ENCODE assay signal across 14 mouse cellular contexts in the genomic region with DNA sequence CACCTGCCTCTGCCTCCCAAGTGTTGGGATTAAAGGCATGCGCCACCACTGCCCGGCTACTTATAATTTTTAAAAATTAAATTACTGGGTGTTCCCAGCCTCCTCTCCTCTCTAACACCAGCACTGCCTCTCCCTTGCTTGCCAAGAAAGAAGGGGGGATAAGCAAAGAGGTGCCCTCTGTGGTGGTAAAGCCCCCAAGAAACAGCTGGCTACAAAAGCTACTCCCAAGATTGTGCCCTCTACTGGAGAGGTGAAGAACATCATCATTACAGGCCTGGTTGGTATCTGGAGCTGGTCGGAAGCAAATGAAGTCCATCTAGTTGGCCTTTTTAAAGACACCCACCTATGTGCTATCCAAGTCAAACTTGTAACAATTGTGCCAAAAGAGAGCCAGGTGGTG. TPM values are rescaled to one million over a fixed set of nuclear protein-coding genes. Genes with fewer than 3 reads are reported as not detected.
DNase-seq lines count a peak whose midpoint lies in the region; ATAC-seq and TF ChIP-seq lines count a peak whose summit lies in the region.
"Had no signal": no experiment of that assay in that cellular context is flagged by ENCODE, and none has a peak within 500 bp of the region (broad histone marks: within the 10 kb centered on the region; RNA-seq: fewer than 3 reads in every experiment).

No protein-coding gene starts in this region.

- H3K9me3 ChIP-seq in liver, embryonic 14.5 days (ENCODE audit: control insufficient read depth, low read length) = no peaks in the 10 kb centered on the region
- no peaks in the 10 kb centered on the region for H3K9me3 ChIP-seq in liver, embryonic 12.5 days (replicated peaks)
- no peaks in the 10 kb centered on the region for H3K9me3 ChIP-seq in hindbrain, embryonic 16.5 days (ENCODE audit: control insufficient read depth, low read length)
- H3K9me3 ChIP-seq: embryonic facial prominence, embryonic 13.5 days; forebrain, embryonic 15.5 days; heart, embryonic 10.5 days had no signal

- peaks cover 0 to 11% of the 10 kb centered on the region in 2 experiments; a peak in 2 of 4 replicates for H3K4me1 ChIP-seq in liver, embryonic 14.5 days (replicated peaks; ENCODE audit: control insufficient read depth in 2 of 2, insufficient read depth in 2 of 2, low read length in 1 of 2)
- peaks cover 51% of the 10 kb centered on the region for H3K4me1 ChIP-seq in liver, embryonic 12.5 days
- peaks cover 9% of the 10 kb centered on the region for H3K4me1 ChIP-seq in bone marrow, adult 2 months (ENCODE audit: control insufficient read depth, insufficient read depth, low read length)
- peaks cover 21% of the 10 kb centered on the region for H3K4me1 ChIP-seq in hindbrain, embryonic 16.5 days (ENCODE audit: control insufficient read depth, insufficient read depth, low read depth, low read length)

- peak; percentile 59 for DNase-seq in gastrocnemius, adult 18-20 months (ENCODE audit: low spot score)
- DNase-seq in gastrocnemius, postnatal 25 days = no peak
- DNase-seq in liver, embryonic 14.5 days (ENCODE audit: low read depth in 3 of 3, low spot score in 3 of 3) = no peak
- DNase-seq in B cell, adult 2 months = peak; percentile 45 to 51
- no peak for DNase-seq in Muller cell, postnatal 12 days (ENCODE audit: inconsistent ontology term)
- DNase-seq: adrenal gland, adult 8-10 months; layer of hippocampus, adult 9-11 months had no signal

- no peak overlapping the region for H3K4me3 ChIP-seq in liver, embryonic 14.5 days (ENCODE audit: insufficient read depth in 1 of 2, low read depth in 2 of 2, low read length in 2 of 2)
- H3K4me3 ChIP-seq in liver, embryonic 12.5 days = no peak overlapping the region
- no peak overlapping the region for H3K4me3 ChIP-seq in bone marrow, adult 2 months (replicated peaks; ENCODE audit: control insufficient read depth, low read depth, low read length)
- H3K4me3 ChIP-seq in hindbrain, embryonic 16.5 days (ENCODE audit: low read length) = no peak overlapping the region
- H3K4me3 ChIP-seq: embryonic facial prominence, embryonic 13.5 days; forebrain, embryonic 15.5 days; heart, embryonic 10.5 days had no signal

- no peaks in the 10 kb centered on the region for H3K36me3 ChIP-seq in liver, embryonic 14.5 days (replicated peaks; ENCODE audit: control insufficient read depth, insufficient read depth, low read depth)
- H3K36me3 ChIP-seq in liver, embryonic 12.5 days = no peaks in the 10 kb centered on the region
- H3K36me3 ChIP-seq in hindbrain, embryonic 16.5 days (ENCODE audit: control insufficient read depth, insufficient read depth, low read length) = no peaks in the 10 kb centered on the region
- H3K36me3 ChIP-seq: embryonic facial prominence, embryonic 13.5 days; forebrain, embryonic 15.5 days; heart, embryonic 10.5 days had no signal

- no peak for TF ChIP-seq POLR2A in bone marrow, adult 2 months (IDR thresholded peaks at IDR 0.05; ENCODE audit: borderline replicate concordance, control insufficient read depth, low read depth, low read length)

- TF ChIP-seq EP300 in liver, embryonic 14.5 days (IDR thresholded peaks at IDR 0.05; ENCODE audit: low read depth) = no peak

- WGBS in liver, embryonic 14.5 days (ENCODE audit: insufficient replicate concordance) = 65% methylated on average over 3 of the region's 3 CpGs
- 72% methylated on average over 3 of the region's 3 CpGs for WGBS in liver, embryonic 12.5 days (ENCODE audit: insufficient replicate concordance)
- 71% methylated on average over 3 of the region's 3 CpGs for WGBS in bone marrow, adult 2 months
- WGBS in hindbrain, embryonic 16.5 days = 97% methylated on average over 3 of the region's 3 CpGs

- no peak for ATAC-seq in liver, embryonic 14.5 days (ENCODE audit: insufficient read depth)
- no peak for ATAC-seq in liver, embryonic 12.5 days
- no peak for ATAC-seq in hindbrain, embryonic 16.5 days
- ATAC-seq: forebrain, embryonic 15.5 days had no signal

- TF ChIP-seq CTCF in liver, embryonic 14.5 days (IDR thresholded peaks at IDR 0.05; ENCODE audit: low read depth) = peak; percentile 56
- peak; percentile 26; the same call in 1 of the 2 replicates for TF ChIP-seq CTCF in bone marrow, adult 2 months (IDR thresholded peaks at IDR 0.05; ENCODE audit: control insufficient read depth, insufficient read depth, low read length)

- H3K9ac ChIP-seq in liver, embryonic 14.5 days (replicated peaks) = no peak overlapping the region
- H3K9ac ChIP-seq in liver, embryonic 12.5 days = no peak overlapping the region
- H3K9ac ChIP-seq in hindbrain, embryonic 16.5 days (ENCODE audit: low read depth, low read length) = no peak overlapping the region
- H3K9ac ChIP-seq: embryonic facial prominence, embryonic 13.5 days; forebrain, embryonic 15.5 days had no signal

- peaks cover 26% of the 10 kb centered on the region for H3K27me3 ChIP-seq in liver, embryonic 14.5 days (ENCODE audit: control insufficient read depth, insufficient read depth, low read length)
- peaks cover 97% of the 10 kb centered on the region for H3K27me3 ChIP-seq in liver, embryonic 12.5 days (replicated peaks)
- peaks cover 6% of the 10 kb centered on the region for H3K27me3 ChIP-seq in hindbrain, embryonic 16.5 days (replicated peaks; ENCODE audit: control insufficient read depth, insufficient read depth, low read length)

- H3K27ac ChIP-seq in liver, embryonic 14.5 days = no peak overlapping the region
- no peak overlapping the region for H3K27ac ChIP-seq in liver, embryonic 12.5 days
- H3K27ac ChIP-seq in bone marrow, adult 2 months (ENCODE audit: control insufficient read depth, insufficient read depth, low read depth, low read length, poor library complexity) = no peak overlapping the region
- H3K27ac ChIP-seq in hindbrain, embryonic 16.5 days (ENCODE audit: low read depth, low read length) = no peak overlapping the region
- H3K27ac ChIP-seq: embryonic facial prominence, embryonic 13.5 days; forebrain, embryonic 15.5 days; heart, embryonic 10.5 days had no signal

- H3K4me2 ChIP-seq in liver, embryonic 14.5 days (ENCODE audit: low read depth) = no peak overlapping the region
- H3K4me2 ChIP-seq in liver, embryonic 12.5 days = no peak overlapping the region
- no peak overlapping the region for H3K4me2 ChIP-seq in hindbrain, embryonic 16.5 days (ENCODE audit: low read length)
- H3K4me2 ChIP-seq: embryonic facial prominence, embryonic 13.5 days; forebrain, embryonic 15.5 days had no signal

RNA-seq across cellular contexts. Expression of gene Fkbp5, which starts 2.5 kb away (rescaled TPM):
- total RNA-seq in gastrocnemius, adult 18-20 months (2021) = 10 to 100 TPM; 54.0 to 92.7 TPM
- total RNA-seq in gastrocnemius, postnatal 25 days (2021) = 10 to 100 TPM; 61.0 to 63.6 TPM
- 5.3 and 7.3 TPM in 2 replicates for polyA plus RNA-seq in liver, embryonic 14.5 days (2012; rRNA removed)
- 3.5 and 3.6 TPM in 2 replicates for polyA plus RNA-seq in liver, embryonic 14.5 days (2014; fragmentation: Nextera tagmentation; extraction: Ambion mirVana)
- 16.6 and 17.0 TPM in 2 replicates for polyA plus RNA-seq in liver, embryonic 12.5 days (2016; fragmentation: Nextera tagmentation; extraction: Ambion mirVana)
- 29.4 and 48.6 TPM in 2 replicates for polyA plus RNA-seq in bone marrow, adult 2 months (2011; ENCODE audit: insufficient read depth, insufficient read length, low replicate concordance, missing spikeins)
- 26.7 and 30.8 TPM in 2 replicates for polyA plus RNA-seq in hindbrain, embryonic 16.5 days (2015; fragmentation: Nextera tagmentation; extraction: Ambion mirVana)

RNA-seq across cellular contexts. Expression of gene Armc12, which starts 10.8 kb away (rescaled TPM):
- total RNA-seq in gastrocnemius, adult 18-20 months (2021) = not detected
- total RNA-seq in gastrocnemius, postnatal 25 days (2021) = not detected
- 0.03 TPM in 1 of 2 replicates, not detected in the other for polyA plus RNA-seq in liver, embryonic 14.5 days (2012; rRNA removed)
- not detected in 2 replicates for polyA plus RNA-seq in liver, embryonic 14.5 days (2014; fragmentation: Nextera tagmentation; extraction: Ambion mirVana)
- not detected in 2 replicates for polyA plus RNA-seq in liver, embryonic 12.5 days (2016; fragmentation: Nextera tagmentation; extraction: Ambion mirVana)
- polyA plus RNA-seq in bone marrow, adult 2 months (2011; ENCODE audit: insufficient read depth, insufficient read length, low replicate concordance, missing spikeins) = not detected in 2 replicates
- polyA plus RNA-seq in hindbrain, embryonic 16.5 days (2015; fragmentation: Nextera tagmentation; extraction: Ambion mirVana) = not detected in 2 replicates
- total RNA-seq: adrenal gland, adult 8-10 months had no signal
- polyA plus RNA-seq: embryonic facial prominence, embryonic 13.5 days; forebrain, embryonic 15.5 days; liver, embryonic 16.5 days had no signal

RNA-seq across cellular contexts. Expression of gene Clpsl2, which starts 29.4 kb away (rescaled TPM):
- not detected for total RNA-seq in gastrocnemius, adult 18-20 months (2021)
- total RNA-seq in gastrocnemius, postnatal 25 days (2021) = not detected
- not detected in 2 replicates for polyA plus RNA-seq in liver, embryonic 14.5 days (2012; rRNA removed)
- not detected in 2 replicates for polyA plus RNA-seq in liver, embryonic 14.5 days (2014; fragmentation: Nextera tagmentation; extraction: Ambion mirVana)
- polyA plus RNA-seq in liver, embryonic 12.5 days (2016; fragmentation: Nextera tagmentation; extraction: Ambion mirVana) = not detected in 2 replicates
- polyA plus RNA-seq in bone marrow, adult 2 months (2011; ENCODE audit: insufficient read depth, insufficient read length, low replicate concordance, missing spikeins) = not detected in 2 replicates
- not detected in 2 replicates for polyA plus RNA-seq in hindbrain, embryonic 16.5 days (2015; fragmentation: Nextera tagmentation; extraction: Ambion mirVana)
- total RNA-seq: adrenal gland, adult 8-10 months had no signal
- polyA plus RNA-seq: embryonic facial prominence, embryonic 13.5 days; forebrain, embryonic 15.5 days; heart, embryonic 10.5 days; liver, embryonic 16.5 days had no signal

RNA-seq across cellular contexts. Expression of gene Clps, which starts 40.7 kb away (rescaled TPM):
- total RNA-seq in gastrocnemius, adult 18-20 months (2021) = not detected
- not detected for total RNA-seq in gastrocnemius, postnatal 25 days (2021)
- polyA plus RNA-seq in liver, embryonic 14.5 days (2012; rRNA removed) = 1.2 and 3.3 TPM in 2 replicates
- 2.9 and 3.7 TPM in 2 replicates for polyA plus RNA-seq in liver, embryonic 14.5 days (2014; fragmentation: Nextera tagmentation; extraction: Ambion mirVana)
- 2.3 and 3.6 TPM in 2 replicates for polyA plus RNA-seq in liver, embryonic 12.5 days (2016; fragmentation: Nextera tagmentation; extraction: Ambion mirVana)
- not detected in 2 replicates for polyA plus RNA-seq in bone marrow, adult 2 months (2011; ENCODE audit: insufficient read depth, insufficient read length, low replicate concordance, missing spikeins)
- polyA plus RNA-seq in hindbrain, embryonic 16.5 days (2015; fragmentation: Nextera tagmentation; extraction: Ambion mirVana) = not detected in 2 replicates
- total RNA-seq: adrenal gland, adult 8-10 months had no signal
- polyA plus RNA-seq: embryonic facial prominence, embryonic 13.5 days; forebrain, embryonic 15.5 days had no signal

RNA-seq across cellular contexts. Expression of gene Lhfpl5, which starts 55.6 kb away (rescaled TPM):
- not detected for total RNA-seq in gastrocnemius, adult 18-20 months (2021)
- not detected for total RNA-seq in gastrocnemius, postnatal 25 days (2021)
- polyA plus RNA-seq in liver, embryonic 14.5 days (2012; rRNA removed) = not detected in 2 replicates
- not detected in 2 replicates for polyA plus RNA-seq in liver, embryonic 14.5 days (2014; fragmentation: Nextera tagmentation; extraction: Ambion mirVana)
- 0.16 and 0.32 TPM in 2 replicates for polyA plus RNA-seq in liver, embryonic 12.5 days (2016; fragmentation: Nextera tagmentation; extraction: Ambion mirVana)
- not detected in 2 replicates for polyA plus RNA-seq in bone marrow, adult 2 months (2011; ENCODE audit: insufficient read depth, insufficient read length, low replicate concordance, missing spikeins)
- 20.1 and 26.9 TPM in 2 replicates for polyA plus RNA-seq in hindbrain, embryonic 16.5 days (2015; fragmentation: Nextera tagmentation; extraction: Ambion mirVana)

Comparison
In these comparisons a context has a peak if more than half of its experiments do, and no peak if none do; other contexts are left out.
1. DNase-seq: peak in gastrocnemius, adult 18-20 months (single experiment) and B cell, adult 2 months (2 of 2); none in gastrocnemius, postnatal 25 days (single experiment), liver, embryonic 14.5 days (0 of 3) and Muller cell, postnatal 12 days (single experiment).